Mouse (Mus musculus) midbrain, embryonic 14.5 days (tissue): ENCODE results near the gene Sorcs2. TPM values are rescaled to one million over a fixed set of nuclear protein-coding genes. Genes with fewer than 3 reads are reported as not detected.
A peak's percentile ranks its signal among the peaks of the same experiment; 100 is the strongest.

Experiments
- ATAC-seq: fragments of 200-750 bp; cut with Nextera tagmentation; 2 replicates; pipeline ENCODE4 v1.8.0; 2017; ENCODE audit warnings: moderate number of reproducible peaks, moderate library complexity; ENCODE audit not compliant: low FRiP score, low TSS enrichment
- DNase-seq: peaks from one replicate; pipeline ENCODE4 v3.0.0-alpha.2; 2015
- H3K27ac ChIP-seq: fragments of 300-500 bp; sonication (generic); replicated peaks from 2 replicates; pipeline ENCODE4 v1.5.1; 2014; ENCODE audit warnings: mild to moderate bottlenecking, low read depth, low read length, moderate library complexity
- H3K27me3 ChIP-seq: fragments of 300-500 bp; sonication (generic); 2 replicates; pipeline ENCODE4 v1.6.1; 2014; ENCODE audit warnings: low read length, control low read depth, mixed read lengths; ENCODE audit not compliant: control insufficient read depth, insufficient read depth
- H3K36me3 ChIP-seq: fragments of 300-500 bp; sonication (generic); 2 replicates; pipeline ENCODE4 v1.6.1; 2014; ENCODE audit warnings: low read length, control low read depth; ENCODE audit not compliant: control insufficient read depth, insufficient read depth
- H3K4me1 ChIP-seq: fragments of 300-500 bp; sonication (generic); 2 replicates; pipeline ENCODE4 v1.6.1; 2014; ENCODE audit warnings: mild to moderate bottlenecking, antibody characterized with exemption, low read length, control low read depth; ENCODE audit not compliant: control insufficient read depth, insufficient read depth
- H3K4me2 ChIP-seq: fragments of 300-500 bp; sonication (generic); 2 replicates; pipeline ENCODE4 v1.6.1; 2014; ENCODE audit warnings: mild to moderate bottlenecking, low read length, moderate library complexity
- H3K4me3 ChIP-seq: fragments of 300-500 bp; sonication (generic); replicated peaks from 2 replicates; pipeline ENCODE4 v1.5.1; 2014; ENCODE audit warnings: low read depth, low read length
- H3K9ac ChIP-seq: fragments of 300-500 bp; sonication (generic); replicated peaks from 2 replicates; pipeline ENCODE4 v1.6.1; 2014; ENCODE audit warnings: mild to moderate bottlenecking, low read length, moderate library complexity
- H3K9me3 ChIP-seq: fragments of 300-500 bp; sonication (generic); 2 replicates; pipeline ENCODE4 v1.6.1; 2016; ENCODE audit warnings: low read length, control low read depth, mixed read lengths; ENCODE audit not compliant: control insufficient read depth
- WGBS: fragments of 180-500 bp; shearing (Covaris S2); extraction: QIAGEN DNeasy Blood & Tissue Kit; methylation state at CpG from one replicate; pipeline ENCODE4 v1.1.7; 2014; 5-methylcytosine and 5-hydroxymethylcytosine counted together
- polyA plus RNA-seq: library from polyadenylated mRNA; unstranded; fragments of >200 nt; fragmentation: Nextera tagmentation; extraction: Ambion mirVana; gene quantifications from 2 replicates; pipeline ENCODE4 v1.2.1, GENCODE M21; 2014

Gene Sorcs2
- polyA plus RNA-seq, 1 experiment from 2014 or later: 15.1 TPM

- Histone ChIP-seq H3K4me3 (no peak overlapping the region), H3K36me3 (peaks cover 10% of the 10 kb centered on the region), H3K9ac (no peak overlapping the region), H3K9me3 (no peaks in the 10 kb centered on the region), H3K27ac (no peak overlapping the region), H3K4me2 (no peak overlapping the region), H3K4me1 (no peaks in the 10 kb centered on the region), H3K27me3 (no peaks in the 10 kb centered on the region)
- WGBS: 78% methylated on average over 4 of the region's 4 CpGs
- ATAC-seq: no peak
- DNase-seq: no peak
Measured at GRCm38 (mm10) chr5:36025076-36025475, 372.9 kb downstream of the Sorcs2 start.

GRCm38 (mm10) chr5:36024003-36024685 lies 373.8 kb downstream of the Sorcs2 start:
- H3K9me3 ChIP-seq: no peaks in the 10 kb centered on the region
- ATAC-seq (no peak), DNase-seq (no peak)
- 81% methylated on average over 9 of the region's 9 CpGs for WGBS
- no peak overlapping the region for H3K27ac ChIP-seq
- no peaks in the 10 kb centered on the region for H3K27me3 ChIP-seq
- peaks cover 12% of the 10 kb centered on the region for H3K36me3 ChIP-seq
- H3K9ac ChIP-seq: no peak overlapping the region
- no peak overlapping the region for H3K4me2 ChIP-seq
- no peak overlapping the region for H3K4me3 ChIP-seq
- no peaks in the 10 kb centered on the region for H3K4me1 ChIP-seq

- Histone ChIP-seq H3K9ac (no peak overlapping the region), H3K4me3 (no peak overlapping the region), H3K36me3 (peaks cover 15% of the 10 kb centered on the region), H3K9me3 (no peaks in the 10 kb centered on the region), H3K4me2 (no peak overlapping the region), H3K4me1 (no peaks in the 10 kb centered on the region), H3K27me3 (no peaks in the 10 kb centered on the region), H3K27ac (no peak overlapping the region)
- ATAC-seq (no peak), DNase-seq (no peak)
- WGBS: 56% methylated on average over 1 of the region's 1 CpGs
Measured at GRCm38 (mm10) chr5:36022361-36022760, 375.6 kb downstream of the Sorcs2 start.

GRCm38 (mm10) chr5:36021091-36021490 lies 376.8 kb downstream of the Sorcs2 start:
- H3K27ac ChIP-seq: no peak overlapping the region
- H3K27me3 ChIP-seq: no peaks in the 10 kb centered on the region
- DNase-seq: no peak
- H3K4me2 ChIP-seq: no peak overlapping the region
- ATAC-seq: no peak
- peaks cover 15% of the 10 kb centered on the region for H3K36me3 ChIP-seq
- H3K9ac ChIP-seq: no peak overlapping the region
- 76% methylated on average over 3 of the region's 3 CpGs for WGBS
- H3K4me1 ChIP-seq: no peaks in the 10 kb centered on the region
- H3K4me3 ChIP-seq: no peak overlapping the region
- no peaks in the 10 kb centered on the region for H3K9me3 ChIP-seq

- H3K9me3 ChIP-seq: no peaks in the 10 kb centered on the region
- H3K27ac ChIP-seq: no peak overlapping the region
- DNase-seq: no peak
- WGBS: 90% methylated on average over 3 of the region's 3 CpGs
- H3K4me2 ChIP-seq: no peak overlapping the region
- peaks cover 9% of the 10 kb centered on the region; the same call in 1 of the 2 replicates for H3K36me3 ChIP-seq
- no peaks in the 10 kb centered on the region for H3K4me1 ChIP-seq
- ATAC-seq: no peak
- no peaks in the 10 kb centered on the region for H3K27me3 ChIP-seq
- no peak overlapping the region for H3K4me3 ChIP-seq
- no peak overlapping the region for H3K9ac ChIP-seq
Measured at GRCm38 (mm10) chr5:36018366-36018765, 379.6 kb downstream of the Sorcs2 start.

- Histone ChIP-seq H3K4me1 (no peaks in the 10 kb centered on the region), H3K9ac (no peak overlapping the region), H3K9me3 (no peaks in the 10 kb centered on the region), H3K4me3 (no peak overlapping the region), H3K4me2 (no peak overlapping the region), H3K27ac (no peak overlapping the region), H3K36me3 (no peaks in the 10 kb centered on the region), H3K27me3 (no peaks in the 10 kb centered on the region)
- DNase-seq (no peak), ATAC-seq (no peak)
- WGBS: 89% methylated on average over 4 of the region's 4 CpGs
Measured at GRCm38 (mm10) chr5:36009405-36009804, 388.5 kb downstream of the Sorcs2 start.

- no peaks in the 10 kb centered on the region for H3K4me1 ChIP-seq
- ATAC-seq: peak; percentile 46; the same call in 1 of the 2 replicates
- 66% methylated on average over 10 of the region's 10 CpGs for WGBS
Measured at GRCm38 (mm10) chr5:36007649-36008048, 390.3 kb downstream of the Sorcs2 start.

GRCm38 (mm10) chr5:36006586-36006985 lies 391.4 kb downstream of the Sorcs2 start:
- 82% methylated on average over 5 of the region's 5 CpGs for WGBS
- H3K27ac ChIP-seq: no peak overlapping the region
- H3K27me3 ChIP-seq: no peaks in the 10 kb centered on the region
- H3K4me2 ChIP-seq: no peak overlapping the region
- H3K4me3 ChIP-seq: no peak overlapping the region
- no peak overlapping the region for H3K9ac ChIP-seq
- H3K9me3 ChIP-seq: no peaks in the 10 kb centered on the region
- H3K36me3 ChIP-seq: peaks cover 19% of the 10 kb centered on the region
- ATAC-seq: no peak
- no peaks in the 10 kb centered on the region for H3K4me1 ChIP-seq
- no peak for DNase-seq

More at GRCm38 (mm10) chr5:36007649-36008048, 390.3 kb downstream of the Sorcs2 start:
- H3K36me3 ChIP-seq: peaks cover 8% of the 10 kb centered on the region
- H3K9me3 ChIP-seq: no peaks in the 10 kb centered on the region
- H3K27ac ChIP-seq: no peak overlapping the region
- H3K27me3 ChIP-seq: no peaks in the 10 kb centered on the region
- no peak overlapping the region for H3K4me2 ChIP-seq
- DNase-seq: peak; percentile 46
- no peak overlapping the region for H3K9ac ChIP-seq
- no peak overlapping the region for H3K4me3 ChIP-seq

- ATAC-seq (no peak), DNase-seq (no peak)
- WGBS: 87% methylated on average over 8 of the region's 8 CpGs
- Histone ChIP-seq H3K27me3 (no peaks in the 10 kb centered on the region), H3K9me3 (no peaks in the 10 kb centered on the region), H3K36me3 (peaks cover 23% of the 10 kb centered on the region), H3K4me2 (no peak overlapping the region), H3K9ac (no peak overlapping the region), H3K27ac (no peak overlapping the region), H3K4me3 (no peak overlapping the region), H3K4me1 (no peaks in the 10 kb centered on the region)
Measured at GRCm38 (mm10) chr5:36006106-36006505, 391.8 kb downstream of the Sorcs2 start.
